In the genomic region with DNA sequence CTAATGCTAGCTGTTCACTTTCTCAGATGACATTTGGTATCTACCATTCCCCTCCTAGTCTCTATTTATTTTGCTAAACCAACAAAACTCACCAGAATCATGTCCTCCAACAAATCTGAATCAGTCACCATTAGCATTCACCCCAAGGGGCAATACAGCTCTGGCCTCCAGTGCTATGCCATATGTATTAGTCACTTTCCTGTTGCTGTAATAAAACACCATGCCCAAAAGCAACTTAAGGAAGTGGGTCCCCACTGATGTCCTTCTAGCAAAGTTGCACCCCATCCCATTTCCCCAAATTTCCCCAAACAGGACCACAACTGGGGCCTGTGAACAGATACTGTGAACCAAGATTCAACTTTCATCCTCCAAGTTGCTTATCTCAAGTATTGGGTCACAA, we compare ENCODE assay signal across 30 mouse cellular contexts. TPM values are rescaled to one million over a fixed set of nuclear protein-coding genes. Genes with fewer than 3 reads are reported as not detected.
DNase-seq lines count a peak whose midpoint lies in the region; ATAC-seq lines count a peak whose summit lies in the region.
"Had no signal": no experiment of that assay in that cellular context is flagged by ENCODE, and none has a peak within 500 bp of the region (broad histone marks: within the 10 kb centered on the region; RNA-seq: fewer than 3 reads in every experiment).

No protein-coding gene starts in this region.

- H3K9ac ChIP-seq in intestine, embryonic 14.5 days (ENCODE audit: low read length), result no peak overlapping the region
- no peak overlapping the region for H3K9ac ChIP-seq in intestine, embryonic 15.5 days
- H3K9ac ChIP-seq in forebrain, embryonic 12.5 days, result no peak overlapping the region

- DNase-seq in intestine, embryonic 14.5 days (ENCODE audit: low spot score), result peak; percentile 29
- peak; percentile 85 for DNase-seq in 416B (ENCODE audit: low read depth)
- DNase-seq in lung, postnatal 36 days, result no peak
- no peak for DNase-seq in adipocyte (ENCODE audit: low spot score)
- DNase-seq: adrenal gland, adult 2 months; adrenal gland, adult 8-10 months; adrenal gland, postnatal 10 days; adrenal gland, postnatal 14 days; adrenal gland, postnatal 25 days; adrenal gland, postnatal 36 days; B cell, adult 2 months; cerebellum, adult 11 months; cerebellum, adult 11-12 months; cerebellum, adult 18-20 months; cerebellum, adult 2 months had no signal

- no peak overlapping the region for H3K4me3 ChIP-seq in intestine, embryonic 14.5 days (ENCODE audit: low read depth, low read length)
- no peak overlapping the region for H3K4me3 ChIP-seq in intestine, embryonic 15.5 days (replicated peaks)
- H3K4me3 ChIP-seq in forebrain, embryonic 12.5 days (replicated peaks), result no peak overlapping the region

- no peaks in the 10 kb centered on the region for H3K36me3 ChIP-seq in intestine, embryonic 14.5 days (ENCODE audit: control insufficient read depth, insufficient read depth, low read length)
- H3K36me3 ChIP-seq in intestine, embryonic 15.5 days, result no peaks in the 10 kb centered on the region
- H3K36me3 ChIP-seq in forebrain, embryonic 12.5 days (replicated peaks), result no peaks in the 10 kb centered on the region
- H3K36me3 ChIP-seq: G1E had no signal

- H3K27ac ChIP-seq in intestine, embryonic 14.5 days (ENCODE audit: low read depth), result no peak overlapping the region
- H3K27ac ChIP-seq in intestine, embryonic 15.5 days, result no peak overlapping the region
- H3K27ac ChIP-seq in forebrain, embryonic 12.5 days, result no peak overlapping the region

- H3K9me3 ChIP-seq in intestine, embryonic 14.5 days (ENCODE audit: control insufficient read depth, low read length), result no peaks in the 10 kb centered on the region
- no peaks in the 10 kb centered on the region for H3K9me3 ChIP-seq in intestine, embryonic 15.5 days
- H3K9me3 ChIP-seq in forebrain, embryonic 12.5 days, result no peaks in the 10 kb centered on the region
- H3K9me3 ChIP-seq: G1E had no signal

- no peaks in the 10 kb centered on the region for H3K4me1 ChIP-seq in intestine, embryonic 14.5 days (replicated peaks; ENCODE audit: control insufficient read depth, insufficient read depth, low read length)
- H3K4me1 ChIP-seq in intestine, embryonic 15.5 days (replicated peaks), result no peaks in the 10 kb centered on the region
- H3K4me1 ChIP-seq in forebrain, embryonic 12.5 days, result no peaks in the 10 kb centered on the region

- ATAC-seq in intestine, embryonic 14.5 days (replicated peaks; ENCODE audit: low FRiP score, low TSS enrichment, low read depth), result no peak
- no peak for ATAC-seq in intestine, embryonic 15.5 days
- ATAC-seq in granulocyte monocyte progenitor cell, adult 5-6 weeks (replicated peaks; ENCODE audit: poor library complexity, severe bottlenecking), result peak; percentile 53
- peak; percentile 52; the same call in 1 of the 2 replicates for ATAC-seq in megakaryocyte, adult 5-6 weeks (ENCODE audit: poor library complexity, severe bottlenecking)
- ATAC-seq in forebrain, embryonic 12.5 days (ENCODE audit: low FRiP score), result no peak
- ATAC-seq: activated CD4-positive, CD25-positive, alpha-beta regulatory T cell, adult 4 months; CD4-positive, CD25-positive, alpha-beta regulatory T cell, adult 4 months; Patski had no signal

- H3K27me3 ChIP-seq in intestine, embryonic 14.5 days (replicated peaks; ENCODE audit: control insufficient read depth, insufficient read depth, low read length), result no peaks in the 10 kb centered on the region
- no peaks in the 10 kb centered on the region for H3K27me3 ChIP-seq in intestine, embryonic 15.5 days (replicated peaks)
- H3K27me3 ChIP-seq in forebrain, embryonic 12.5 days, result no peaks in the 10 kb centered on the region
- H3K27me3 ChIP-seq: Patski had no signal

- no peak overlapping the region for H3K4me2 ChIP-seq in intestine, embryonic 14.5 days (ENCODE audit: low read length)
- H3K4me2 ChIP-seq in intestine, embryonic 15.5 days (replicated peaks), result no peak overlapping the region
- no peak overlapping the region for H3K4me2 ChIP-seq in forebrain, embryonic 12.5 days

RNA-seq across cellular contexts. Expression of gene Ccdc14, which starts 8.6 kb away (rescaled TPM):
- 8.3 and 9.2 TPM in 2 replicates for polyA plus RNA-seq in intestine, embryonic 14.5 days (2014; fragmentation: Nextera tagmentation; extraction: Ambion mirVana)
- polyA plus RNA-seq in intestine, embryonic 15.5 days (2015; fragmentation: Nextera tagmentation; extraction: Ambion mirVana), result 4.9 and 6.0 TPM in 2 replicates
- total RNA-seq in granulocyte monocyte progenitor cell, adult 5-6 weeks (2014; fragmentation: Nextera tagmentation), result 9.5 and 11.5 TPM in 2 replicates
- total RNA-seq in granulocyte monocyte progenitor cell, adult 5-6 weeks (2017), result 10.1 and 11.3 TPM in 2 replicates
- total RNA-seq in megakaryocyte, adult 5-6 weeks (2015), result 4.8 and 5.1 TPM in 2 replicates
- total RNA-seq in megakaryocyte, adult 5-6 weeks (2017), result 6.5 and 7.7 TPM in 2 replicates
- 10.4 and 12.0 TPM in 2 replicates for polyA plus RNA-seq in forebrain, embryonic 12.5 days (2016; fragmentation: Nextera tagmentation; extraction: Ambion mirVana)

RNA-seq across cellular contexts. Expression of gene Ropn1, which starts 32.1 kb away (rescaled TPM):
- not detected in 2 replicates for polyA plus RNA-seq in intestine, embryonic 14.5 days (2014; fragmentation: Nextera tagmentation; extraction: Ambion mirVana)
- polyA plus RNA-seq in intestine, embryonic 15.5 days (2015; fragmentation: Nextera tagmentation; extraction: Ambion mirVana), result not detected in 2 replicates
- total RNA-seq in granulocyte monocyte progenitor cell, adult 5-6 weeks (2014; fragmentation: Nextera tagmentation), result not detected in 2 replicates
- not detected in 2 replicates for total RNA-seq in granulocyte monocyte progenitor cell, adult 5-6 weeks (2017)
- not detected in 2 replicates for total RNA-seq in megakaryocyte, adult 5-6 weeks (2015)
- not detected in 2 replicates for total RNA-seq in megakaryocyte, adult 5-6 weeks (2017)
- polyA plus RNA-seq in forebrain, embryonic 12.5 days (2016; fragmentation: Nextera tagmentation; extraction: Ambion mirVana), result not detected in 2 replicates
- total RNA-seq: adrenal gland, adult 18-20 months; adrenal gland, adult 2 months; adrenal gland, adult 8-10 months; adrenal gland, postnatal 10 days; adrenal gland, postnatal 14 days; adrenal gland, postnatal 25 days; adrenal gland, postnatal 36 days; adrenal gland, postnatal 4 days; CH12.LX; ES-E14; G1E; MEL had no signal
- polyA plus RNA-seq: activated CD4-positive, CD25-positive, alpha-beta regulatory T cell, adult 4 months; adrenal gland, adult 2 months; brain, embryonic 14.5 days; C2C12; CD4-positive, CD25-positive, alpha-beta regulatory T cell, adult 4 months; G1E; Patski had no signal

Comparison
In these comparisons a context has a peak if more than half of its experiments do, and no peak if none do; other contexts are left out.
1. ATAC-seq: peak in granulocyte monocyte progenitor cell, adult 5-6 weeks (single experiment) and megakaryocyte, adult 5-6 weeks (single experiment); none in intestine, embryonic 14.5 days (single experiment), intestine, embryonic 15.5 days (single experiment) and forebrain, embryonic 12.5 days (single experiment).
2. DNase-seq: peak in intestine, embryonic 14.5 days (single experiment) and 416B (single experiment); none in lung, postnatal 36 days (single experiment) and adipocyte (single experiment).